Mouse (Mus musculus) c-Kit-positive CD71-positive TER-119-negative erythroid progenitor cells, embryonic 14.5 days (primary cell): ENCODE measurements at regions not wholly inside any gene's neighbourhood (a gene's known extent, or its start where the extent isn't known, plus 50 kb on each side); places are given as distances from the start of the nearest gene placed in this dataset.

Experiments
- DNase-seq: peaks from one replicate; pipeline ENCODE4 v3.0.0-alpha.2; 2013; ENCODE audit warnings: low read depth

GRCm38 (mm10) chr4:55929141-55929782 lies 397.0 kb upstream of the Klf4 start:
- DNase-seq = no peak

- no peak for DNase-seq
Observed at GRCm38 (mm10) chr4:55928670-55929069, 396.4 kb upstream of the Klf4 start.

- DNase-seq = no peak
Observed at GRCm38 (mm10) chr4:55928196-55928595, 395.9 kb upstream of the Klf4 start.

- no peak for DNase-seq
Observed at GRCm38 (mm10) chr4:55927391-55927790, 395.1 kb upstream of the Klf4 start.

DNA sequence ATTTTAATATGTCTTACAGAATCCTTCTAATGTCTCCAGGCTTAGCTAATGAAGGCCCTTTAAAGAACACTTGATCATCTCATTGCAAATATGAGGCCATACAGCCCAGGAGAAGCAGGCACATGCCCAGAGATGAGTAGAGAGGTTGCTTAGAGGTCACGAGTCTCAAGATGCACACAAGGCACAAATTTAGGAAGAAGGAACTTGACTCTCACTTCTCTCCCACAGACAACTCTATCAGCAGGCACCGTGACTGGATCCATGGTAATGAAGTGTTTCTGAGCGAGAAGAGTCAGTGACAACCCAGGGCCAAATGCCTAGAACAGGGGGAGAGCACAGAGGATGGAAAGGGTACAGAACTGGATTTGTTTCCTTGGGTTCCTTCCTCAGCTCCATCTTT lies 392.7 kb upstream of the Klf4 start:
- DNase-seq = no peak

DNA sequence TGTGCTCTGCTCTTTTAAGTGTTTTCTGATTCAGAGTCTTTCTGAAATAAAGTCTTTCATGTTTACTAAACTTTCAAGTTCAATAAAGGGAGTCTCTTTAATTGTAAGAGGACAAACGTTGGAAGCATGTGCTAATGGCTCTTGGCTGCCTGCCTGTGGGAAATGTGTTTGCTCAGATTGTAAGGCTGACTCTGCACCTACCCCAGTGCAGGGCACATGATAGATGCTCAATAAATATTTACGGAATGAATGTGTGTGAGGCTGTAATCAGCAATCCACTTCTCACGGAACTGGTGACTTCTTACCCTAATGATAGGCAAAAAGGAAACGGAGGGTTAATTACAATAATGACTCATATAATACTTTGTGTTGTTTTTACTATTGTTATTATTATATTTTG lies 389.0 kb upstream of the Klf4 start:
- no peak for DNase-seq

- DNase-seq = no peak
Observed at GRCm38 (mm10) chr4:55894116-55894885, 362.0 kb upstream of the Klf4 start.

- no peak for DNase-seq
Observed at GRCm38 (mm10) chr4:55891656-55892055, 359.4 kb upstream of the Klf4 start.

GRCm38 (mm10) chr4:55887581-55887980 lies 355.3 kb upstream of the Klf4 start:
- DNase-seq = no peak

- DNase-seq = no peak
Observed at GRCm38 (mm10) chr4:55882541-55882940, 350.3 kb upstream of the Klf4 start.

DNA sequence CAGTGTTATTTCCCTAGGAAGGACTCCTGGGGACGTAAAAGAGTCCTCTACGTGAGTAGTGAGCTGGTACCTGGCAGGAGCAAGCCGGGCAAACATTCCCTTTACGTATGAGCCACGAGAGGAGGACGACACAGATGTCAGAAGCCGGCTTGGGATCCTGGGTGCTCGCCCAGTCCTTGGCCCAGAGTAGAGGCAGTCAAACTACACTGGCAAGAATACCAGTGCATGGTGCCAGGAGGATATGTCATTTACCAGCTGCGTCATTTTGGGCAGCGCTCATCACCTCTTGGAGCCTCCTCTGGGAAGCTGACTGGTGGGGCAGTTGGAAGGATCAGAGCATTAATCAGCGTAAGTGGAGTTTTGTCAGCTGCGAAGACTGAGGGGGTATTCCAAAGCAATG lies 343.0 kb upstream of the Klf4 start:
- no peak for DNase-seq

- DNase-seq = no peak
Observed at GRCm38 (mm10) chr4:55874875-55875274, 342.6 kb upstream of the Klf4 start.

DNA sequence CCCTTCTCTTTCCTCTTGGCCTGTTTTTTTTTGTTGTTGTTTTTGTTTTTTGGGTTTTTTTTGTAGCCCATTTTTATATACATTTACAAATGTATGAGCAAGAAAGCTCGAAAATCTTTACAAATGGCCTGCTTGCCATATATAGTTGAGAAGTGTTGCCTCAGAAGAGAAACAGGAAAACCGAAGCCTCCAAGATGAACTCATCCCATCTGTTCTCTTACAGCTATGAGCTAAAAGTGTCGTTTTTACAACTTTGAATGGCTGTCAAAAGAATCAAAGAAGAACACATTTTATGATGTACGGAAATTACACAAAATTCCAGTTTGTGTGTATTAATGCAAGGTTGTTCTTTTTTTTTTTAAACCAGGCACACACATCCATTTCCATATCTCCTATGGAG lies 342.0 kb upstream of the Klf4 start:
- DNase-seq = no peak

DNA sequence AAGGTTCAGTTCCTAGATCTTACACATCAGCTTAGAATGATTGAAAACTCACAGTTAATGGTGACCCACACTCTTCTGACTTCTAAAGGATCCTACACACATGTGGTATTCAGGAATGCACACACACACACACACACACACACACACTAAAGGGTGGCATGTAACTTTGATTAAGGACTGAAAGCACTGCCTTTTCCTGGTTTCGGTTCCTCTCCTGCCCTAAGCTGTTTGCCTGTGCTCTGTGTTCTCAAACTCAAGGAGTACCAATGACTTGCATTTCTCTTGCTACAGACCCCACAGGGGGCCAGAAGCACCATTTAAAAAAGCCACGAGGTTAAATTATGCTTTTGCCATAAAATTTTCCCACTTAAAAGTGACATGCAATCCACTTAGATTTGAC lies 327.8 kb upstream of the Klf4 start:
- DNase-seq = no peak

DNA sequence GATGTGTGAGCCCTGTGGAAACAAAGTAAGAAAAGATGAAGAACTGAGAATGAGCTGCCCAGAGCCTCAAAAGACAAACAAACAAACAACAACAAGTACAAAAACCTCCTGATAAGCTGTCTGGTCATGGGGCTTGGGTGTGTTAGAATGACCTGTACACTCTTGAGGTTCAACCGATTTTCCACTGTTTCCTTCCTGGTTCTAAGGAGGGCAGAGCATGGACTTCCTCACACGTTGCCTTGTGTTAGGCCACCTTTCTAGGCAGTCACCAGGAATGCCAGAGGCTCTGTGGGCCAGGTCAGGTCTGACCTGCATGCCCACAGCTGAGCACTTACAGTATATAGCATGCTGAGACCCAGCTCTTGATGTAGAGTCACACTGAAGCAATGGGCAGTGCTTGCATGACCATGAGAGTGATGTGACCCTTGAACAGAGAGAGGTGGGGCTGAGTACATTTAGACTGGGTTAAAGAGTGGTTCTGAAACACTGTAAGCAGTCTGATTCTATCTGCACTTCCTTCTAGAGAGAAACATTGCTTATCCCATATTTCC lies 327.0 kb upstream of the Klf4 start:
- no peak for DNase-seq

DNA sequence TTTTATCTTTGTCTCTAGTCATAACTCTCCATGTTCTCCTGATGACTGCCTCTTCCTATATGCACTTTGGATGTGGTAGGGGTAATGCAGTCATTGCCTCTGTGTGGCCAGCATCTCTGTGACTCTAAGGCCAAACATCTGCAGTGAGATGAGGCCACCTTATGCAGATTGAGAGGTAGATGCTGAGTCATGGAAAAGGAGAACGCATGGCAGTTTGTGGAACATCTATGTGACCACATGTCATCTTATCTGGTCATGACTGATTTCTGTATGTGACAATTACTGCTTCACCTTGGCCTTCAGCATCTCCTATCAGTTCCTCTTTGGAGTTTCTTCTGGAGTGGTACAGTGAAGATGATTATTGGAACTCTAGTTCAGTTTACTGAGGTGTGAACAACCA lies 319.2 kb upstream of the Klf4 start:
- no peak for DNase-seq

- DNase-seq = no peak
Observed at GRCm38 (mm10) chr4:55851027-55851426, 318.8 kb upstream of the Klf4 start.

DNA sequence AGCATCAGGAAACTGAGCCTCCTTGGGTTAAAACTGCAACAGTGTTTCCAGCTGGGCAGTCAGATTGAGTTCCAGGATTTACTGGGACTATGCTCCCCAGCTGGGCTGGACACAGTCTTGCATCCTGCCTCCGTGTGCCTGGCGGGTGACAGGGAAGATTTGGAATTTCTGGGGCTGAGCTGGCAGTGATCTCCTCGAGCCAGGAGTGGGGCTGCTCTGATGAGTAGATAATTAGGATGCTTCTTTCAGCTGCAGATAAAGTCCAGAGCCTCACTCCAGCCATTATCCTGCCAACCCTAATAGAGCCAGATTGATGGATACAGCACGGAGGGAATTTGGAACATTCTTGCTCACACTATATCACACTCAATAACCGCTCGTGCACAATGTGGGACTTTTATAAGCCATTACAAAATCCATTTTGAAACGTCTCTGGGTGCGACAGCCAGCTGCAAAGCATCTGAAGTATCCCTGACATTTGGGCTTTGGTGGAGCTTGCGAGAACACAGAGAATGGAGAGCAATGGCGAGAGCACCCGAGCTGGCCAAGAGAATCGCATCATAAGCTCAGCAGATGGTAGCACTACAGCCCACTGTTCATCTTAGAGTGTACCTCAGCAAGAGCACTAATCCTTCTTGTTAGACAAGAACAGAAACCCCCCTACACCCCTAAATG lies 311.6 kb upstream of the Klf4 start:
- DNase-seq = no peak

DNA sequence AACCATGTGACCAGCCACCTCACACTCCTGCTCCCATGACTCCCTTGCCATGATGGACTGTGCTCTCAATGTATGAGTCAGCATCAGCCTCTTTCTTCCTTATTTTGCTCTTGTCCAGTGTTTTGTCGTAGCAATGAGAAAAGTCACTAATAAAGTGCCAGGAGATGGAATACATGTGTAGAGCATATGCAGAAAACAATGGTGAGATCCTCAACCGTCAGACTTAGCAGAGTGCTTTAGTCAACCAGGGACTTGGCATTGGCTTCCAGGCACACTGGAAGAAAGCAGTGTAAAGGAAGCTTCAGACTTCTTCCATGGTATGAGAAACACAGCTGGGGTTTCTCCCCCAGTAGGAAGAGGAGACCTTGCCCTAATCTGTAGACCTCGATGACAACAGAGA lies 306.3 kb upstream of the Klf4 start:
- DNase-seq = no peak

DNA sequence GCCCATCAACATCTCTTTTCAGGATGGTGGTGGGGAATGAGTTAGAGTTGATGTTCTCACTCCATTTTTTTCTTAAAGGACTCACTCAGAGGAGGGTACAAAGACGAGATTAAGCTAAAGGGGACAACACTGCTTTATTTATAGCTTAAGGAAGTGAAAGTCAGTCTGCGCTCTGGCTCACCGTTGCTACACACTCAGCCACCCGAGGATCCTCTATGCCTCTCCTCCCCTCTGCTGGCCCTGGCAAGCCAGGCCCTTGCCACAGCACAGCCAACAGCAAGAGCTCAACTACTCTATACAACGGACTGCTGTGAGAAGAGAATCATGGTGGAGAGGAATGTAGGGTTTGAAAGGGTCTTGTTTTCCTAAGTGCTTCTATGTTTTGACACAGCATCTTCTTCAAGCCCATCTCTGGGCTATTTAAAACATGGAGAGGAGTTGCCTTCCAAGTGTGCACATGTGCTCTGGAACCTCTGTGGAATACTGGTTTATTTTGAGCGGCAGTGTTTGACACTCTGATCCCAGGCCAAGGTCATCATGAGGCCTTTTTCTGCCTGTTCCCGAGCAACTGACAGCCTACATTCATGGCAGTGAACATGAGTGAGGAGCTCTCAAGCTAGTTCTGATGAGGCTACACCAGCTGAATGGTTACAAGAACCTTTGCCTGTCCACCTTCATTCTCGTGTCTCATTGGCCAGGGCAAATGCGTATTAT lies 291.9 kb upstream of the Klf4 start:
- DNase-seq = no peak

GRCm38 (mm10) chr4:55823583-55823982 lies 291.3 kb upstream of the Klf4 start:
- DNase-seq = no peak

DNA sequence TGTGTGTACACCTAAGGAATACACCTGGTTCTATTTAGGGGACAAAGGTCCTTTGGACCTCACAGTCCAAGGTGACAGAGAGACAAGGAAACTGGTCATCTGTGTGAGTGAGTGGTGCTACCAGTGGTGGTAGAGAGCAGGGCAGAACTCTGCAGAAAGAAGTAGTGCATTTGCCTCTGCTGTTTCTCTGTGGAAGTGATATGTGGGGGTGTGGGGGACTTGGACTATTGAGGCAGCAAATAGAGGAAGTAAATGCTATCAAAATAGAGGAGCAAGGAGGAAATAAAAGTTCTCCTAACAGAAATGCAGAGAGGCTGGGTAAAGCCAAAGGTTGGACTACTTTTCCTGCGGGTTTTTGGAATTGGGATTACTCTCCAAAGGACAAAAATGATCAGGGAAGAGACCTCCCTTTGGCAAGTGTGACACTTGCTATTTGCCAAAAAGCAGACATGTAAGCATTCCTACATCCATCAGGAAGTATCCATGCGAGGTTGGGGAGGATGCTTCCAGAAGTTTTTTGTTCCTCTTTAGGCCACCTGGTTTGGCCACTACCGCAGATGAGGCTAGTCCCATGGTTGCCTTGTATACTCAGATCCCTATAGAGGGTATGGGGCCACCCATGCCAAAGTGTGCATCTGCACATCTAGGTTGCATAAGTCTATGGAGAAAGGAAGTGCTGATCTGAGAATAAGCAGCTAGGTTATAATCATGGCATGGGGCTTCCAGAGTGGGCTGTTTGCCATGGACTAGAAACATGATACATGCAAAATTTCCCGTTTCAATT lies 285.0 kb upstream of the Klf4 start:
- DNase-seq = no peak
